Mouse (Mus musculus) mesoderm, embryonic 11.5 days (tissue): ENCODE data around the gene Saxo1.

Experiments used
- DNase-seq: peaks from one replicate; pipeline ENCODE4 v3.0.0-alpha.2; 2012; ENCODE audit warnings: low read depth, low spot score

The Saxo1 gene

DNA sequence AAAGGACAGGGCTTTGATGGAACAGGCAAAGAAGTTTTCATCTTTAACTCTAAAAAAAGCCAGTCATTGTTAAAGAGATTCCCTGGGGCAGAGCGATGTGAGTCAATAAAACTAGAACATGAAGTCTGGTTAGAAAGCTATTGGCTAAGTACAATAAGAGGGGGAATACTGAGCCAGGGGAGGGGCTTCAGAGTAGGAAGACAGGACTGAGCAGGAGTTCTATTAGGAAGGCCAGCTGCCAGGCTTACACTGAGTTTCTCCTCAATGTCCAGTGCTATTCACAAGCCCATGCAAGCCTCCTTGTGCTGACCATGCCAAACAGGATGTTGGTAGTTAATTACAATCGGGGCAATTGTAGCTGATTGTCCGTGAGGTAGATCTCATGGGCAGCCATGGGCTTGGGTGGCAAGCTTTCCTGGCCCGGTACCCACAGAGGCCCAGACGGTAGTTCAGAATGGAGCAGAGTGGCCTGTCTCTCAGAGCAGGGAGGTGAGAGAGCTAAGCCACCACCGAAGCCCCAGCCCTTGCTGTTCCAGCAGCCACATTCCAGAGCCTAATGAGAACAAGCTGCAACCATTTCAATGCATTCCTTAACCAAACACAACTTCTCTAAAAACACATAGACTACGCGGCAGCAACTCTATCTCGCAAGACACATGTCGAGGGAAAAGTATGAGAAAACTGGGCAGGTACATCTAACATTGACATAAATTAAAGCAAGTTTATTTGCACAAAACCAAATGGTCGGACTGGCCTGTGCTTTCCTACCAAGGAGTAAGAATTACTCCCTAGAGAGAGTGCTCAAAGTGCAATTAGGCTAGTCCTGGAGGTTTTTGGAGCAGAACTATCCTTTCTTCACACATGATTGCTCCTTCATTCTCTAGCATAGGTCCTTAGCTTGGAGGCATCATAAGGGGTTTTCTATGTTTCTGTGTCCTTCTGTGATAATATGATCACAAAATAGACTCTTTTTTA, 30.7 kb downstream of the Saxo1 start:
- peak; percentile 68 for DNase-seq

DNA sequence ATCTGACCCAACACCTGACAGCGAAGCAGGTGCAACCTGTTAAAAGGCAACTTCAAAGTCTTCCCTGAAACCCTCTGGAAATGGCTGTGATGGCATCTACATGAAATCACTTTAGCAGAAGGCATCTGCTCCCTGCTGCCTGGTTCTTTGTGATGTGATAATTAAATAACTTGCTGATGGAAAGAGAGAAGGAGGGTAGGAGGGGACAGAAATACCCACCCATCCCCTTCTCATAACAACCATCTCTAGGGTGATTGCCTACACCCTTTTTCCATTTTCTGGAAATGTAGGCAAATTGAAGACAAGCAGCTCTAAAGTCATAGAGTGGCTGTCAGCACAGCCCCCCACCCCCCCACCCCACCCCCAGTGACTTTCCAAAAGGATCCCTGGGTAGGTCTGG, 33.6 kb downstream of the Saxo1 start:
- no peak for DNase-seq

DNA sequence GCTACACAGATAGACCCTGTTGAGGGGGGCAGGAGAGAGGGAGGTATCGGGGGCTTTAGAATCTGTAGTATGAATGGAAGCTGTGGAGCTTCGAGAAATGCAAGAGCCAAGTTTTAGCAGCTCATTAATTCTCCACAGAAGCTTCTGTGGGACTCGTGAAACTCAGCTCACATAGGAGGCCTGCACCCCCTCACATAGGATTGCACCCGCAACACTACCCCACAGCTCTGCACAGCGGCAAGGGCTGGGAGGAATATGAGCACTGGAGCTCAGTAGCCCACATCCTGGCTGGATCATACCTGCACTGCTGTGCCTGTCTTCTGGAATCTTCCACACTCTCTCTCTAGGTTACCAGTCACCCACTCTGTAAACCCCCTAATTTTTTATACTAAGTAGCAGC, 34.4 kb downstream of the Saxo1 start:
- DNase-seq: no peak

DNA sequence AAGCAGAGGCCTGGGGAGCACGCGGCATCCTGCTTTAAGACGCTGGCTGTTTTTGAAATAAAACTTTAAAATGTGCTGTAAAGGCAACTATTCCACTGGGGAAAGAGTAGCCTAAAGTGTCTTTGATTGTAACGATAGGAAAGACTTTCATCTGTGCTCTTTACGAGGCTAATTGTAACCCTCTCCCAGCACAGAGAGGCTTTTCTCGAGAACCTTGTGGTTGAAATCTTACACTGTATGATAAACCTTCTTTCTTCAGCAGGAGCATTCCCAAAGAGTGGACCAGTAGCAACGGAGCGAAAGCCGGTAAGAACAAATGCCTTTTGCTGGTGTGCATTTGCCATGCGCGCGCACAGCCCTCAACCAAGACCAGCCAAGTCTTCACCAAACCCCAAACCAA, 37.4 kb downstream of the Saxo1 start:
- no peak for DNase-seq

DNA sequence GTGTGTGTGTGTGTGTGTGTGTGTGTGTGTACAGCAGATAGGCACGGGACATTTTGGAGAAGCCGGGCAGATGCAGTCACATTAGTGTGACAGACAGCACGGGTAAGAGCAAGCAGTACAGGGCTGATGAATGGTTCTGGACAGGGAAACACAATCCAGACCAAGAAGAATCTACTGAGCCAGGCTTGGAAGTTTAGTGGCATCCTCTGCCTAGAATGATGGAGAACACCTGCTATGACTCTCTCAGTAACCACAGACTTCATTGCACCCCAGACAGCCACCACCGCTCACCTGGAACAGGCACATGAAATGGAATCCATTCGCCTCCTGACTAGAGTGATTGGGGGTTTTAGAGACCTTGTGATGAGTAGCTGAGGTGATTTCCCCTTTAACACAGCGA, 38.2 kb downstream of the Saxo1 start:
- DNase-seq: no peak

DNA sequence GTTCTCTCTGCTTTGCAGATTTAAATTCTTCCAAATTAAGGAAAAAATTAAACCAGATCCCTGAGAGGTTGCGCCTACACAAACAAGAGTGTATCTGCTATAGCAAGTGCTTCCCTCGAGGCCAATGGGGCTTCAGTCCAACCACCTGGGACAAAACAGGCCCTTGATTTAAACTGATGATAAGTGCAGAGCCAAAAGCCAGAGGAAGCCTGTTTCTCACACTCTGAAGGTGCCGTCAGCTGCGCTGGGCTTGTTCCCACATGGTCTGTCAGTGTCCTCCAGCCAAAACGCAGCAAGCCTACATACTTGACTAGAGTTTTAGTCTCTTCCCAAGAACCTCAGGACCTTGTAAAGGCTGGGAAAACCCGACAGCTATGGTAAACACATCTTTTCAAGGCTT, 53.5 kb downstream of the Saxo1 start:
- no peak for DNase-seq

DNA sequence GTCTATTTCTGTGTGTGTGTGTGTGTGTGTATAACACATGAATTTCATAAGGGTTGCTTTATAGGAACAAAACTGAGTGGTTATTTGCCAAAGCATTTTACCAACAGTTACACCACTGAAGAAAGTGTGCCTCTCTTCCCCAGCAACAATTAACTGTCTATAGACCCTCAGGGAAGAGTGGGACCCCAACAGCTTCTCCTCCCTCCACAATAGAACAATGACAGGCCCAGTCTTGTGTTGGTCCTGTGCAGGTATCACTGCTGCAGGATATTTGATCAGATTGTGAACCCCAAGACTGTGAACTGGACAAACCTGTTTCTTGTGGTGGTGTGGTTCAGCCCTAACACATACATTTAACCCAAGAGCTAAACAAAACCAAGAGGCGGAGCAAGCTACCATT, 58.6 kb downstream of the Saxo1 start:
- DNase-seq: no peak

DNA sequence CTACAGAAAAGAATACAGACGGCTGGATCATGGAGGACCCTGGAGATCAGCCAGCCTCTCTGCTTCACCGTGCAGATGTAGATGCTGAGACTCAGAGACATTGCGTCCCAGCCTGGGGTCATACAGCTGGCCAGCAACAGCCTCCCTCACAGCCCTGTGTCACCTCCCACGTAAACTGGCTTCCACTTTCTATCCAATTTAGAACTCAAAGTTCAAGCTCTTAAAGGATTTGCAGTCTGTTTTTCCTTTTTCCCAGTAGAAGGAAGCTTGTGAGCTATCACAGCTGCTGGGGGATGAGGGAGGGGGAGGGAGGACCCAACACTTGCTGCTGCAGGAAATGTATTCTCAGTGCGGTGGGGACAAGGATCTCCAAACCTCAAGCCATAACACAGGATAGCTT, 59.4 kb downstream of the Saxo1 start:
- peak; percentile 17 for DNase-seq

DNA sequence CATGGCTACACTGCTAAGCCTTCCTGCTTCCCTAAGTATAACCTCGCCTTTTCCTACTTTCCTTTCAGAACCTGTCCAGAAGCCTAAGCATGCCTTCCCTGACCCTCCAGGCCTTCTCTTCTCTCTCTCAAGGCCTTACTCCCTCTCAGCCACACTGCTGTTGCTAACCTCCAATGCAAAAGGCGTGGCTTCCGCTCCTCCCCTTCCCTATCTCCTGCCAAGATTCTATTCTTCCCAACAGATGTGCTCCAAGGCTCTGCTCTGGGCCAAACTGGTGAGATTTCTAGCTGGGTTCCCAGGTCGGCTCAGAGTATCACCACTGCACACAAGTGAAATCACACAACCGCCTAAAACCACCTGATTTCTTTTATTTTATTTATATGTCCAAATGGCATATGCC, 69.0 kb downstream of the Saxo1 start:
- DNase-seq: no peak

DNA sequence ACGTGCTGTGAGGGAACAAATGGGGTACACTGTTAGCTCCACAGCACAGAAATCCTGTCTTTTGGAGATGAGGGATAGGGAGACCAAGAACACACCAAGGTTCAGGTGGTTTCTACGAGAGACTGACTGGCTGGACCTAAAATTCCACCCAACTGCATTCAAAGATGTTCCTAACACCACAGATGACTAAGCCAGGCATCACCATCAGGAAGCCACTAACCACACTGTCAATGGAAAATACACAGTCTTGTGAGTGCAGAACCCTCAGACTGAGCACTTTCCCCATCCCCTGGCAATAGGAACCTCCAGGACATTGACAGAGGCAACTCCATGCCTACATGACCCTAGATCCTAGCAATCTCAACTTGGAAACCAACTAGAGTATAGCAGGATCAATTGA, 71.2 kb downstream of the Saxo1 start:
- no peak for DNase-seq

DNA sequence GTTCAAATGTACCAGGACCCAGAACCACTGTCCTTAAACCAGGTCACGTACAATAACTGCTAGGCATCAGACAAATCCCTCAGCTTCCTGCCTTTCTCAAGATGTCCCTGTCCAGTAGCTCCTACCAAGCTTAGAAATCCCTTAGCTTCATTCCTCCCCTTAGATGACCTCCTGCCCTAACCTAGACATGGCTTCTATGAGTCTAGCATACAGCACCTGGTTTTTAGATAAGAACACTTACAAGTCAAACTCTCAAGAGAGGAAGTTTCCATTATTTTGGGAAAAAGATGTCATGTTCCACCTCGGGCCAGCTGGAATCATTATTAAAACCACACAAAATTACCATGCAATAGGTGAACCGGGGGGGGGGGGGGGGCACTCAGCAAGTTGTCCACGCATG, 71.6 kb downstream of the Saxo1 start:
- DNase-seq: no peak

DNA sequence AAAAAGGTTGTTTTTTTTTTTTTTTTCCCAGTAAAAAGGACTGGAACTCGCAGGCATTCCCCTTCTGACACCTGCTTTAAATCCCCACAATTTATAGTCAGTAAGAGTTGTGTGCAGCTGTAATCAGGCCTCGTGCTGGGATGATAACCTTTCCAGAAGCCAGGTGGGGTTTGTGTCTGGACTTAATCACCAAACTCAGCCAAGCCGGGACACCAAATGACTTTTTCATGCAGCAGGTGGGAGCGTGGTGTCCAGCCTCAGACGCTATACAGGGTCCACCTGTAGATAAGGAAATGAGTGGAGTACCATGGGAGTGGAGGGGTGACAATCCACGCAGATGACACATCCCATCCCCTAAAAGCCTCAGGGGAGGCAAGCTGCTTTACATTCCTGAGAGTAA, 73.1 kb downstream of the Saxo1 start:
- DNase-seq: peak; percentile 41

DNA sequence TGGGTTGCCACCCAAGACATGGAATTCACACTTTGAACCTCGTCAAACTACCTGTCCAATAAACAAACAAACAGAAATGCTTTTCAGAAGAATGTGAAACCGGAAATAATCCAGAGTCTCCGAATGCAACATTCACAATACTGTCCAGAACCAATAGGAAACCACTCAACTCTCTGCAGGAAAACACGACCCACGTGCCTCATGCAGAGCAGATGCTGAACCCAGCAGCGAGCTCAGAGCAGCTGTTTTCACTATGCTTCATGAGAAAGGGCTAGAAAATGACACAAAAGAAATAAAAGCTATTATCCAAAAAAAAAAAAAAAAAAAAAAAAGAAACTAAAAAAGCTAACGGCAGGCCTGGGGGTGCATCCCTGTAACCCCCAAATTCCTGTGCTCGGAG, 74.4 kb downstream of the Saxo1 start:
- no peak for DNase-seq

DNA sequence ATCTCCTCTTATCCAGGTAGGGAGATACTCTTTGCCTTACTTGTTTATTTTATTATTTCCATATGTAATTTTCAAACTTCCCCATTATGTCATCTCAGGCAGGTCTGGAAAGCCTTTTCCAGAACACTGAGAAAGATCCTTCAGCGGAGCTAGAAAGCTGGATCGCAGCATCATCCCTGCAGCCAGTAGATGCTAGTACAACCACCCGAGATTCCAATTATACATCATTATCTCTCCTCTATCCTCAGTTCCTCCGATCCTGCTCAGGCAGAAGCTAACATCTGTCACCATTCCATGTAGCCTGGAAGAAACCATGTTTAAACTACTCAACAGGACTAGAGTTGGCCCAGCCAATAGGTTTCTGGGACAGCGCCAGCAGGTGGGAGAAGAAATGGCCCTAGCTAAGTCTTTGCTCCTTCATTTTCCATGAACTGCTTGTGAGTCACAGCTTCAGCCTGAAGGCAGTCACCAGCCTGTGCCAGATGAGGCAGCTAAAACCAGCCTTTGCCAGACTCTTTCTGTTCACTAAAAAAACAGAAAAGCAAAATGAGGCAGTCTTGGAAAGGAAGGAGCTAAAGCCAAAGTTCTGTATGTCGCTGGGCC, 75.0 kb downstream of the Saxo1 start:
- no peak for DNase-seq

DNA sequence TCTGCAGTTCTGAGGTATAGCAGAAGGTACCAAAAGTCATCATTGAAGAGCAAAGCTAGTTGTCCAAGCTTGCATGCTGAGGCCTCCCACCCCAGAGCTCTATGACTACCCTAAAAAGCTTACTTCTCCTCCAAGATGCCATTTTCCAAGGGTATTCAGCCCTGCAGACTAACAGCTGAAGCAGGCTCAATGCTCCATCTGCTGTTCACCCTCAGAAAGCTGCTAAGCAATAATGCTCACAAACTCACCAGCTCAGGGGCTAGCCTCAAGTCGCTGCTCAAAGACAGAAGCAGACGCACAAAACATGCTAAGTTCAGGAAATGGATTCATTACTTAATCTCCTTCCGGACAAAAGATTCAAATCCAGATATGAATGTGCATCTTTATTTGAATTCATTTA, 77.2 kb downstream of the Saxo1 start:
- DNase-seq: no peak

DNA sequence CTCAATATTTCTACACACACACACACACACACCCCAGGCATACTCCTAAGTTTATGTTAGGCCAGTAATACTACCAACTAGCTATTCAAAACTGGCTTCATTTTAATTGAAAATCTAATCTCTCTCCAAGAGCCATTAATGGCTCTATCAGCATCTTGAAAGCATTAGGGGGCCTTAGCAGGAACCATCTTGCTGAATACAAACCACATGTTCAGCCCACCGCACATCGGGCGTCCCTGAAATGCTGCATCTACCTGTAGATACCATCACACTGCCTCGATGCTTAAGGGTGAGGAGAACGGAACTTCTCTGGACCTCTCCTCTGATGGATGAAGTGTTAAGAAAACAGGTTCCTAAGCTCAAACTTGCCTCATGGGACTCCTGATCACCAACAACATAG, 93.3 kb downstream of the Saxo1 start:
- DNase-seq: no peak

DNA sequence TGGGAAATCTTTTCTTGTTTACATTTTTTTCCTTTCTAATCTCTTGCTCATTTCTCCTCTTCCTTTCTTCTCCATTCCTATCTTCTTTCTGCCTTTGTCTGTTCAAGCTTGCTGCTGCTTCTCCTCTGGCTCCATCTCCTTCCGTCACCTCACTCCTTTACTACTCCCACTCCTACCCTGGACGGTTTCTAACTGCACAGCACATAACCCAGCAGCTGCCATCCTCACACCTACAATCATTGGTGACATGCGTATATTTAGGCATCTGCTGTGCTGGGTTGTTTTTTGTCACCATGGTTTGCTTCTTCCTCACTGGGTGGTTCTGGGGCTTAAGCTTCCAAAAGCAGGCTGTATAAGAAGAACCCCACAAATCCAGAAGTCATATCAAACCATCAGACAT, 107.7 kb downstream of the Saxo1 start:
- DNase-seq: no peak

DNA sequence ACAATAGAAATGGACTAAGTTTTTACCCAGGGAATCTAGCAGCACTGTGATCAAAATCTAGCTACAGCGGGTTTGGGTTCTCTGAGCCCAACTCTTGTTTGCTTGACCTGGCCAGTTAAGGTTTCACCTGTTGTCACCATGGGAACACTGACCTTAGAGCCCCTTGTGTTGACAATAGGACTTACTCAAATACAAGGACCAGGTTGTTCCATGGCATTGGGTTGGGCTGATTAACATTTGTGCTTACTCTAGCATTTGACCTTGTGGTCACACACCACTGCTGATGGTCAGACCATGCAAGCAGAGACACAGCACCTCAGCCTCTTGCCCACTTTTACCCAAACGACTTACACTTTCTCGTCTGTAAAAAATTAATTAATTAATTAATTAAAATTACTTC, 121.8 kb downstream of the Saxo1 start:
- DNase-seq: no peak

DNA sequence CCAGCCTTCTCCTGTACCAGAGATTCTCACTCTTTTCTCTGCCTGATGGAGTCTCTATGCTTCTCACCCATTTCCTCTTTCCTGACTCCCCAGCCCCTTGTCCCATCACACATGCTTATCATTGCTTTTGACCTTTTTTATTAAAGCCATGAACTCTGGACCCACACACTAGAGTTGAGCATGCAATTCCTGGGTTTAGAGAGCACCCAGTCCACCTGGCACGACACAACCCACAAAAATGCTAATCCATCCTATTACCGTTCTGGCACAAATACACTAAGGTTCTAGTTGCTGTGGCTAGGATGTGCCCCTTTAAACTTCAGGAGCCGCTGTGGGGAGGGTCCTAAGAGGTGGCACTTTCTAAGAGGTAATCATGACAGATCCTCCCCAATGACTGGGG, 122.5 kb downstream of the Saxo1 start:
- DNase-seq: no peak

DNA sequence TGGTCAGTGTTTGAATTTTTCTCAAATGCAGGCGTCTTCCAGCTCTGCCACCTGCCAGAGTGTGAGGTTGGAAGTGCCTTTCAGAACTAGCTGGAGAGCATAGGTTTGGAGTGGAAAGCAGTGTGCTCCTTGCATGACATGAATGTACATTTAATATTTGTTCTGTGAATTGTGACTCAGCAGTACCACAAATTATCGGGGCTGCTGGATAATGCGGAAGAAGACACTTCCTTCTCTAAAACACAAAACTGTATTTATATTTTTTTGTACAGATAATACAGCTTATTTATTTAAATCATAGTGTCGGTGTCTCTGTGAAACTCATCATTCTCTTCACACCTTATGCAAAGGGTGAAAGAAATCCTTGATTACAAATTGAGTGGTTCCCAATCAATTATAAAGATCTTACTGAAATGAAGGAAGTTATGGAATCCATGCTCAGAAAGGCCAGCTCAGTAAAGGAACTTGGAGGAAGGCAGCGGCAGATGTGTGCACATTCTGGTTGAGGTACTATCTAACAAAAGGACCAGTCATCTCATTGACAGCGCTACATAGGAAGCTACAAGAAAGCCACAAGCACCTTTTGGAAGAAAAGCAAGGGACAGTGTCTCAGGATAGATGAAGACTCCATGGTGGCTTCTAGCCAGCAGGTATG, 129.9 kb downstream of the Saxo1 start:
- no peak for DNase-seq

DNA sequence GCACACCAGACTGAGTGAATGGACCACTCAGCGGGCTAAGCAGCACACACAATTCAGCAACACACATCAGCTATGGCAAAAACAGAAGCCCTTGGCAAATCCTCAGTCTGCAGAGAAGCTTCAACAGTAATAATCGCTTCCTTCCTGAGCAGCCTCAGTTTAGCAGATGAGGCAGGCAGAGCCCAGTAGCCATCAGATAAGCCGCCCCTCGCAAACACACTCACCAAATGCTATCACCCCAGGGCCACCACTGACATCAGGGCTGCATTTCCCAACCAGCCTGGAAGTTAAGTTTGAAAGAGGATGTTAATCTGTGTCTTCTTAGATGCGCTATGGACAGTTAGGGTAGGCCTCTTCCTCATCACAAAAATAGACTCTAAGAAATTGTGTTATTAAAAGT, 130.8 kb downstream of the Saxo1 start:
- DNase-seq: no peak

DNA sequence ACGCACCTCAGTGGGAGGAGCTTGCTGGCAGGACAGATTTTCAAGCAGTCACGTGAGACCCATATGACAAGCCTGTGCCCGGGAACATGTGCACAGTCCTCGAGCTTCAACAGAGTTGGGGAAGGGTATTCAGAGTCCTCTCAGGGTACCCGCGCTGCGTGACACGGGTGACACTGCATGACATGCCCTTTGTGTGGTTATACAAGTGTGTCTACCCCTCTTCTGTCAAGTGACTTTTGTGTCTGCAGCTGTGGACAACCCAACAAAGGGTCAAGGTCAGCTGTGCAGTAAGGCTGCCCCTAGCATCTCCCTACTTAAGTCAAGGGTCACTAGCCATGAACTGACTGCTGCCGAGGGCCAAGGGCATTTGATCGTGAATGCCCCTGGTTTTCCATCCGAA, 131.6 kb downstream of the Saxo1 start:
- DNase-seq: no peak

DNA sequence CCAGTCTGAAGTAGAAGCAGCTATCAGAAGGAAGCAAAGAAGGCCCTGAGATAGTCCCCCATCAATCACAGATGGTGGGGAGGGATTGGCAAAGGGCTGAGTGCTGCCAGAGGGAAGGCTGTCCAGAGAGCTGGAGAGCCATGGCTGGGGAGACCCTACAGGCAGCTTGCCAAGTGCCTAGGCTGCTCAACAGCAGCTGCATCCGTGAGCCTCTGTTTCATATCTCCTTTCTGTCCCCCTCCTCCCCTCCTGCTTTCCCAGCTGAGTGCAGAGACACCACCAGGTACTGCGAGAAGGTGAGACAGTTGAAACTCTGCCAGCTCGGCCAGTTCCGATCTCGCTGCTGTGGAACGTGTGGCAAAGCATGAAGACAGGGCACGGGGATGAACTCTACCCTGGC, 132.5 kb downstream of the Saxo1 start:
- DNase-seq: no peak
